Mouse (Mus musculus): ENCODE results near the gene Tmed6. TPM values are rescaled to one million over a fixed set of nuclear protein-coding genes. Genes with fewer than 3 reads are reported as not detected.

Gene Tmed6
- polyA plus RNA-seq, 1 experiment from 2014 or later, result not detected

DNA sequence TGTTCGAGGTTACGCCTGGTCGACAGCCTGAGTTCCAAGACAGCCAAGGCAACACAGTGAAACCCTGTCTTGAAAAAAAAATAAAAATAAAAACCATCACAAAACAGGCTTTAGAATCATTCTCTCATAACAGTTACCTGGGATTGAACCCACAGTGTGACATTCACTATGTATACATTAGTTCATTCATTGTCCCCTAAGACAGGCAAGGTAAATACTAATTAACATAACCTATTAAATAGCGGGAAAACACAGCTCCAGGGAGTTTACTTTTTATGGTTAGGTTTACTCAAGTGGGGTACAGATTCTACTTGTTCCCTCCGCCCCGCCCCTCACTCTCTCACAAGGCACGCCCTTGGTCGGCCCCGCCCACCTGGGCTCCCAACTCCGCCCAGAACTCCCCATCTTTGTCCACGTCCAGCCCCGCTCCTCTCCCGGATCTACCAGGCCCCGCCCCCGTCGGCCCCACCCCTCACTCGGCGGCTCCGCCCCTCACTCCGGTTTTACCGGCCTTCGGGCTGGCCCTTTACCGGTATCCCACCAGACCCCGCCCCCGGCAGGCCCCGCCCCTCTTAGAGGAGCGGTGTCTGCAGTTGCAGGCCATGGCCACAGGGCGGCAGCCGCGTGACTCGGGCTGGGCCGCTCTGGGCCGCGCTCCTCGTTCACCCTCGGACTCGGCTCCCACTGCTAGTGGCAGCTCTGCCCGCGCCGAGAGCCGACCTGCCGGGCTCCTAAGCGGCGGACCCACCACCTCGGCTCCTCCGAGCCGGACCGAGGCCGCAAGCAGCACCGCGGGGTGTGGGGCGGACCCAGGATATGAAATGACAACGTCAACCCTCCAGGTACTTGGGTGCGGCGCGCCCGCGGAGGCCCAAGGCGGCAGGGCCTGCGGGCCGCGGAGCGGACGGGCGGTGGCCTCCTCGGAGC is 34.5 kb downstream of the Tmed6 start, which contains the start of gene Vps4a:
Vps4a (plus strand) TSS at position 573 of the 927 bp plus-strand sequence.
- peak within 1 kb of the TSS; percentile 95 for H3K9ac ChIP-seq
- H3K4me2 ChIP-seq, result peak within 1 kb of the TSS; percentile 76
- no peaks in the 10 kb centered on the region for H3K27me3 ChIP-seq
- H3K9me3 ChIP-seq, result no peaks in the 10 kb centered on the region
- 5% methylated on average over 62 of the region's 66 CpGs for WGBS
- peaks cover 18% of the 10 kb centered on the region for H3K4me1 ChIP-seq (replicated peaks)
- peak within 1 kb of the TSS; percentile 89 for H3K27ac ChIP-seq (replicated peaks)
- H3K36me3 ChIP-seq, result 0 out of 2 replicates have a peak, but pooled peaks cover 8% of the 10 kb centered on the region
- peak within 1 kb of the TSS; percentile 69 for H3K4me3 ChIP-seq
- ATAC-seq (ENCODE audit: low read depth), result peak; percentile 96

DNA sequence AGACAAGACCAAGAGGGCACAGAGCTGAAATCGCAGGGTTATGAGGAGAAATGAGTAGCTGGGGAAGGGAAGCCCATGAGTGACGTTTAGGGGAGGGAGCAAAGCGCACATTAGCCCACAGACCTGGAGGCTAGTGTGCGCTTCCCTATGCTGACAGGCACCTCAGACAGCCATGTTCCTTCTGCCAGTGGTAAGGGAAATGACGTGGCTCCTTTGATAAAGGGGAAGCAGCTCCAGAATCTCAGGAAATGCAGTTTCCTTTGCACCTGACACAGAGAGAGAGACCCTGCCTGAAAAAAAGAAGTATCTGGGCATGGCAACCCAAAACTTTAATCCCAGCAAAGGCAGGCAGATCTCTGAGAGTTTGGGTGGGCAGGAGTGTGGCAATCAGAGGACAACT is 35.4 kb downstream of the Tmed6 start:
- Histone ChIP-seq H3K9ac (no peak overlapping the region), H3K4me3 (no peak overlapping the region), H3K27me3 (no peaks in the 10 kb centered on the region), H3K4me1 (replicated peaks) (peaks cover 18% of the 10 kb centered on the region), H3K9me3 (no peaks in the 10 kb centered on the region), H3K27ac (replicated peaks) (no peak overlapping the region), H3K4me2 (no peak overlapping the region), H3K36me3 (no peaks in the 10 kb centered on the region)
- whole genome bisulfite sequencing, result 74% methylated on average over 5 of the region's 5 CpGs
- no peak for ATAC-seq (ENCODE audit: low read depth)

DNA sequence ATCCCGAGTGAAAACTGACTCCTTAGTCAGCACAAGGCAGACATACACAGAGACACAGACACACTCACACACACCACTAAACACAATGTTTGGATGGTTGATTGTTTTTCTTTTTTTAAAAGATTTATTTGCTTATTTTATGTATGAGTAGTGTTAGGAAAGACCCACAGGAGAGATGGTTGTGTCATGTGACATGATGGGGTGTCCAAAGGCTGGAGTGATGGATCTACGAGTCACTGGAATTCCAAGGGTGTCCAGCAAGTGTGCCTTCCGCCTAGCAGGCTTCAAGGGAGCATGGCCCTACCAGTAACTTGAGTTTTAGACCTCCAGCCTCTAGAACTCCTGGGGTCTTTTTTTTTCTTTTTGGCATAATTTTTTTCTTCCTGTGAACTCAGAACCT is 36.1 kb downstream of the Tmed6 start:
- Histone ChIP-seq H3K27me3 (no peaks in the 10 kb centered on the region), H3K9ac (no peak overlapping the region), H3K4me1 (replicated peaks) (peaks cover 18% of the 10 kb centered on the region), H3K27ac (replicated peaks) (no peak overlapping the region), H3K36me3 (no peaks in the 10 kb centered on the region), H3K9me3 (no peaks in the 10 kb centered on the region), H3K4me3 (no peak overlapping the region), H3K4me2 (no peak overlapping the region)
- no peak for ATAC-seq (ENCODE audit: low read depth)
- WGBS, result 79% methylated on average over 3 of the region's 3 CpGs

DNA sequence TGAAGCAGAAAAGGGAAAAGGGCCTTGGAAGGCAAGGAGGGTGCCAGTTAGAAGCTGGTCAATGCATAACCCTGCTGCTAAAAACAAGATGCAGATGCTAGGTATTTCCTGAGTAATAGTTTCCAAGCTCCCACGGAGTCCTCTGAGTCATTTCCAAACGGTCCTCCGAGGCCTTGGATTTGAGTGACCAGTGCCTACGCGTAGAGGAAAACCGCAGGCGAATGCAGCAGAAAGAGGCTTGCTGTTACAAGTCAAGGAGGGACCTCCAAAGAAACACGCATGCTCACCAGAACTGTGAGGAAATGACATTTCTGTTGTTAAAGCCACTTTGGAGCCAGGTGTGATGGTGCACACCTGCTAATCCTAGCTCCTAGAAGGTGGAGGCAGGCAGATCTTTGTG is 42.0 kb downstream of the Tmed6 start:
- H3K9me3 ChIP-seq, result no peaks in the 10 kb centered on the region
- H3K27me3 ChIP-seq, result no peaks in the 10 kb centered on the region
- 89% methylated on average over 8 of the region's 8 CpGs for WGBS
- H3K9ac ChIP-seq, result no peak overlapping the region
- no peak overlapping the region for H3K4me2 ChIP-seq
- no peak for ATAC-seq (ENCODE audit: low read depth)
- no peaks in the 10 kb centered on the region for H3K4me1 ChIP-seq (replicated peaks)
- no peak overlapping the region for H3K27ac ChIP-seq (replicated peaks)
- H3K36me3 ChIP-seq, result no peaks in the 10 kb centered on the region
- H3K4me3 ChIP-seq, result no peak overlapping the region

DNA sequence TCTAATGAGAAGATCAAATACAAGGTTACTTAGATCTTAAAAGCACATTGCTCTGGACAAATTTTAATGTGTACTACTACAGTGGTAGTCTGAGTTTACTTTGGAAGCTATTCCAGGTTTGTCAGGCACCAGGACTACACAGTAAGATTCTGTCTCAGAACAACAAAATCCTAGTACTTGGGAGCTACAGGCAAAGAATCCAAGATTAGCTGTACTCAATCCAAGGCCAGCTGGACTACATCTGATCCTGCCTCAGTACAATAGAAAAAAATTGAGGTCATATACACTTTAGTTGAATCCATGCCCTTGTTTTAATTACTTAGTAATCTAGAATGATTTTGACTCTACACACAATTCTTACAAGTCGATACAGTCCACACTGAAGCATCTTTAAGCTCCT is 50.5 kb downstream of the Tmed6 start:
- no peak for ATAC-seq (ENCODE audit: low read depth)
- Histone ChIP-seq H3K27me3 (no peaks in the 10 kb centered on the region), H3K4me3 (no peak overlapping the region), H3K27ac (replicated peaks) (no peak overlapping the region), H3K4me2 (no peak overlapping the region), H3K9ac (no peak overlapping the region), H3K4me1 (replicated peaks) (no peaks in the 10 kb centered on the region), H3K9me3 (no peaks in the 10 kb centered on the region), H3K36me3 (peaks cover 26% of the 10 kb centered on the region)
- WGBS, result 96% methylated on average over 1 of the region's 1 CpGs

DNA sequence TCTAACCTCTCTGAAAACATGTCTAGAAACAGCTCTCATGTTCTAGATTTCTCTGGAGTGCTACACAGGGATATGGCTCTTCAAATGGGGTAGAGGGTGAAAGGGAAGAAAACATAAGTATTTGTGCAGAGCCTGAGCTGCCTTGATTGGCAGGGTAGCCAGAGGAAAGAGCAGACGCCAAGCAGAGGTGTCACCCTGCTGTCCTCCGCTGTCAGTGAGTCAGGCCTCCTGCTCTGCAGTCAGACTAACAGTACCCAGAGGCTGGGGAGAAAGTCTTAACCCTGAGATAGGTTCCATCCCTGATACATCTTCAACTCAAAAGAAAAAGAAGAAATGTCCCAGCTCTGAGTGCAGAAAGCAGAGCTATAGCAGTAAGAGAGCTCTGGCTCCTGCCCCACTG is 52.8 kb downstream of the Tmed6 start:
- 88% methylated on average over 2 of the region's 2 CpGs for WGBS
- no peak overlapping the region for H3K9ac ChIP-seq
- no peaks in the 10 kb centered on the region for H3K27me3 ChIP-seq
- H3K4me2 ChIP-seq, result no peak overlapping the region
- no peak for ATAC-seq (ENCODE audit: low read depth)
- no peak overlapping the region for H3K27ac ChIP-seq (replicated peaks)
- H3K4me1 ChIP-seq (replicated peaks), result no peaks in the 10 kb centered on the region
- H3K4me3 ChIP-seq, result no peak overlapping the region
- no peaks in the 10 kb centered on the region for H3K9me3 ChIP-seq
- peaks cover 30% of the 10 kb centered on the region for H3K36me3 ChIP-seq

Small RNA genes lying within 50 kb of the gene (microRNA-seq; reads per million reads assigned to microRNA genes)
- not detected for gene Mir7075

Other genes with a start within 250 kb of the Tmed6 start
- 0.47 and 0.74 TPM in 2 replicates for gene Has3, start 195.4 kb downstream of the Tmed6 start, polyA plus RNA-seq (2015; fragmentation: Nextera tagmentation; extraction: Ambion mirVana)
- gene Utp4, start 172.0 kb downstream of the Tmed6 start, polyA plus RNA-seq (2015; fragmentation: Nextera tagmentation; extraction: Ambion mirVana), result 42.2 and 46.9 TPM in 2 replicates
- gene Sntb2, start 129.9 kb downstream of the Tmed6 start, polyA plus RNA-seq (2015; fragmentation: Nextera tagmentation; extraction: Ambion mirVana), result 7.1 and 8.0 TPM in 2 replicates
- 131 and 139 TPM in 2 replicates for gene Vps4a, start 34.4 kb downstream of the Tmed6 start, polyA plus RNA-seq (2015; fragmentation: Nextera tagmentation; extraction: Ambion mirVana)
- gene Pdf, start 17.0 kb downstream of the Tmed6 start, polyA plus RNA-seq (2015; fragmentation: Nextera tagmentation; extraction: Ambion mirVana), result 37.5 and 45.3 TPM in 2 replicates
- 42.4 TPM in 2 replicates for gene Cog8, start 9.0 kb downstream of the Tmed6 start, polyA plus RNA-seq (2015; fragmentation: Nextera tagmentation; extraction: Ambion mirVana)
- gene Nip7, start 8.8 kb downstream of the Tmed6 start, polyA plus RNA-seq (2015; fragmentation: Nextera tagmentation; extraction: Ambion mirVana), result 61.4 and 75.9 TPM in 2 replicates
- gene Terf2, start 30.9 kb upstream of the Tmed6 start, polyA plus RNA-seq (2015; fragmentation: Nextera tagmentation; extraction: Ambion mirVana), result 23.3 and 25.5 TPM in 2 replicates
- 94.1 and 105 TPM in 2 replicates for gene Cyb5b, start 85.0 kb upstream of the Tmed6 start, polyA plus RNA-seq (2015; fragmentation: Nextera tagmentation; extraction: Ambion mirVana)
- 13.6 and 14.3 TPM in 2 replicates for gene Nfat5, start 227.8 kb upstream of the Tmed6 start, polyA plus RNA-seq (2015; fragmentation: Nextera tagmentation; extraction: Ambion mirVana)

Data from neural tube, embryonic 13.5 days (tissue).